Mouse (Mus musculus) heart, adult 9 months (tissue): ENCODE measurements around the gene Olig1.

ENCODE experiments used
- DNase-seq, 2 experiments: peaks; one replicate each; pipeline ENCODE4 v3.0.0; 2022; ENCODE audit warnings: low spot score in 2 of 2

Olig1 gene

GRCm38 (mm10) chr16:91309872-91310271 is 40.3 kb downstream of the Olig1 start:
- no peak for DNase-seq

- DNase-seq: no peak
These were observed 43.3 kb downstream of the Olig1 start for GRCm38 (mm10) chr16:91312921-91313320.

GRCm38 (mm10) chr16:91314114-91314775 is 44.7 kb downstream of the Olig1 start:
- peak; percentile 21 to 57 for DNase-seq

DNA sequence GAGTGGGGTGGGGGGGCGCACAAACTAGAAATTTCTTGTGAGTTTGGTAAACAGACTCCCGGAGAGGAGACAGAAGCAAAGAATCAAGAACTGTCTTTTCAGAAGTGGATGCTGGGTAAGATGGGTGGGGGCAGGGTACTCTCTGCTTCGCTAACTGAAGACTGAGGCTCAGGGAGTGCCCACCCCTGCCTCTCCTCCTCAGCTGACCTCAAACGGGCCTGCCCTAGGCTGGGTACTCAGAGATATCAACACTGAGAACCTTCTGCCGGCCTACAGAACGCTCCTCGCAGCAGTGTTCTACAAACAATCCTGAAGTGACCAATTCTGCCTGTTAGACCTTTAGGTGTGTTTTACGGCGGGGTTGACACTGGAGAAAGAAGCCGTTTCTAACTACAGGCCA is 50.6 kb downstream of the Olig1 start:
- no peak for DNase-seq

- DNase-seq: no peak
These were observed 51.0 kb downstream of the Olig1 start for GRCm38 (mm10) chr16:91320608-91321007.
